Mouse (Mus musculus): ENCODE measurements around the gene Uhrf1. TPM values are rescaled to one million over a fixed set of nuclear protein-coding genes. Genes with fewer than 3 reads are reported as not detected.
"Not testable (repeated sequence)": the region's sequence is repeated elsewhere in the genome, so short reads cannot be mapped to it uniquely, and the experiment has no call there.

The Uhrf1 gene
- 279 and 301 TPM in 2 replicates for polyA plus RNA-seq (2016; fragmentation: Nextera tagmentation; extraction: Ambion mirVana)

DNA sequence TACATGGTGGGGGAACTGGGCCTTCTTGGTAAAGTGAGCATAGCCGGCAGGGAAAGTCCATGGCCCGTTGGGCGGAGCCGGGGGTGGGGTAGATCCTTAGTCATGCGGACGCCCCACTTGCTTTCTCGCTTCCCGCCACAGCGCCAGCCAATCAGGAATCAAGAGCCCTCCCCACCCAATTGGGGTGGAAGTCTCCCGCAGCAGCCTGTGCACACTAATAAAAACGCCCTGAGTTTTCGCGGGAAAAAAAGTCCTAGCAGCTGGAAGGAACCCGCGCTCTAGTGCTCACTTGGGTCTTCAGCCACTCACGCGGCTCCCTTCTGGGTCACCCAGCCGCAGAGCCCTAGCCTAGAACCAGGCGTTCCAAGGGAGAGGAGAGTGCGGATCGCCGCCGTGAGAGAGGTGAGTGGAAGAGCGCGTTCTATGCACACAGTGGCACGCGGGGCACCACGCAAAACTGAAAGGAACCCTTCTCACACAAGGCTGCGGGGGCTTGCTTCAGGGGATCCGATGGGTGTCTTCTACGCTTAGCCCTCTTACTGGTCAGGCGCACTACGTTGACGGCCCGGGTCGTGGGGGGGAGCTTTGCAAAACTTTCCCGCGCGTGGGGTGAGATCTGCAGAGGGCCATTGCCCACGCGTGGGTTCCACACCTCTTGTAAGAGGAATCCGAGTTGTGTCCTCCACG lies at the start of gene Uhrf1:
Uhrf1 (plus strand) TSS at position 162 of the 687 bp plus-strand sequence.
- peaks cover 36% of the 10 kb centered on the region for H3K36me3 ChIP-seq (replicated peaks)
- under 1% methylated on average over 43 of the region's 43 CpGs for WGBS
- peak within 1 kb of the TSS; percentile 91 for H3K4me3 ChIP-seq
- peaks cover 54% of the 10 kb centered on the region for H3K4me1 ChIP-seq
- H3K9me3 ChIP-seq: no peaks in the 10 kb centered on the region
- peak within 1 kb of the TSS; percentile 98 for H3K27ac ChIP-seq (replicated peaks)
- H3K27me3 ChIP-seq (replicated peaks; ENCODE audit: low read depth, poor library complexity, severe bottlenecking): no peaks in the 10 kb centered on the region
- DNase-seq (ENCODE audit: low spot score): peak; percentile 94

DNA sequence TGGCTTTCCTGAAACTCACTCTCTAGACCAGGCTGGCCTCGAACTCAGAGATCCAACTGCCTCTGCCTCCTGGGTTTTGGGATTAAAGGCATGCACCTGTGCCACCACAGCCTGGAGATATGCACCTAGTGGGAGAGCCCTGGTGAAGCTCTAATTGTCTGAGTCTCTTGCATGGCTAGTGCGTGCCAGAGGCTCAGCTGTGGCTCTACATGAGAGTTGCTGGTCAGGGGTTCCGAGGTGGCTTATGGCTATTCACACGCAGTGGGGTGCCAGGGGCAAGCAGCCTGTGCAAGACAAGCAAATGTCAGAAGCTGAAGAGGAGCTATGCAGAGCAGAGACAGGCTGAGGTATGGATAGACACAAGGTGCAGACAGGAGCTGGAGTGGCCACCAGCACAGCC lies 48.4 kb upstream of the Uhrf1 start:
- 83% methylated on average over 4 of the region's 4 CpGs for WGBS
- H3K36me3 ChIP-seq (replicated peaks): peaks cover 22% of the 10 kb centered on the region
- DNase-seq (ENCODE audit: low spot score): no peak
- H3K9me3 ChIP-seq: no peaks in the 10 kb centered on the region
- no peak overlapping the region for H3K27ac ChIP-seq (replicated peaks)
- peaks cover 39% of the 10 kb centered on the region for H3K4me1 ChIP-seq
- no peaks in the 10 kb centered on the region for H3K27me3 ChIP-seq (replicated peaks; ENCODE audit: low read depth, poor library complexity, severe bottlenecking)
- no peak overlapping the region for H3K4me3 ChIP-seq

DNA sequence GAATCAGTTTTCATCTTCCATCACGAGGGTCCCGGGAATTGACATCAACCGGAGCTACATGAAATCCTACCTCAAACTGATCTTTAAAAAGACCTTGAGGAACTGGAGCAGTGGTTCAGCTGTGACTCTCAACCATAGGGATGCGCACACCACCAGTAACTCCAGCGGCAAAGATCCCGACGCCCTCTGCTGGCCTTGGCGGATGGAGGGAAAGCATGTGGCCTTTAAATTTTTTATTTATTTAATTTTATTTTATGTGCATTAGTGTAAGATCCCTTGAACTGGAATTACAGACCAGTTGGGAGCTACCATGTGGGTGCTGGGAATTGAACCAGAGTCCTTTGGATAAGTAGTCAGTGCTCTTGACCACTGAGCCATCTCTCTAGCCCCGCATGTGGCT lies 47.7 kb upstream of the Uhrf1 start:
- H3K27me3 ChIP-seq (replicated peaks; ENCODE audit: low read depth, poor library complexity, severe bottlenecking): no peaks in the 10 kb centered on the region
- H3K4me1 ChIP-seq: peaks cover 44% of the 10 kb centered on the region
- peaks cover 29% of the 10 kb centered on the region for H3K36me3 ChIP-seq (replicated peaks)
- H3K27ac ChIP-seq (replicated peaks): 0 out of 2 replicates have a peak overlapping the region, but pooled peaks have one; percentile 36
- WGBS: 18% methylated on average over 9 of the region's 9 CpGs
- no peaks in the 10 kb centered on the region for H3K9me3 ChIP-seq
- peak; percentile 55 for DNase-seq (ENCODE audit: low spot score)
- H3K4me3 ChIP-seq: peak overlapping the region; percentile 78

DNA sequence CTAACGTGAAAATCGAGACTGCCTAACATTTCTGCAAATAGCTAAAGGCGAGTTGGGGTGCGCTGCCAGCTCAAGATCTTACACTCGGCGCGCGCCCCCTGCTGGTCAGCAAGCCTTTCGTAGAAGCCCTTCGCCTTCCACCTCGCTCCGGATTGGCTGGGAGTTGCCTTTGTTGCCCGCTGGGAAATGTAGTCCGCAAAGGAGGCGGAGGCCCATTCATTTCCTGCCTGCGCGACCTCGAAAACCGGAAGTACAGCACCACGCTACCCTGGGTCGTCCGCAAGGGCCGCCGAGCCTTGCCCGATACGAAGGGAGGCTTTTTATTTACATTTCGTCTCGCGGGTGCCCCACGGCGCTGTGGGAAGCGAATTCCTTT lies 47.3 kb upstream of the Uhrf1 start:
- H3K27me3 ChIP-seq (replicated peaks; ENCODE audit: low read depth, poor library complexity, severe bottlenecking): no peaks in the 10 kb centered on the region
- WGBS: under 1% methylated on average over 32 of the region's 32 CpGs
- H3K9me3 ChIP-seq: no peaks in the 10 kb centered on the region
- H3K36me3 ChIP-seq (replicated peaks): peaks cover 33% of the 10 kb centered on the region
- H3K27ac ChIP-seq (replicated peaks): peak overlapping the region; percentile 85
- H3K4me1 ChIP-seq: peaks cover 40% of the 10 kb centered on the region
- H3K4me3 ChIP-seq: peak overlapping the region; percentile 78
- peak; percentile 99 for DNase-seq (ENCODE audit: low spot score)

DNA sequence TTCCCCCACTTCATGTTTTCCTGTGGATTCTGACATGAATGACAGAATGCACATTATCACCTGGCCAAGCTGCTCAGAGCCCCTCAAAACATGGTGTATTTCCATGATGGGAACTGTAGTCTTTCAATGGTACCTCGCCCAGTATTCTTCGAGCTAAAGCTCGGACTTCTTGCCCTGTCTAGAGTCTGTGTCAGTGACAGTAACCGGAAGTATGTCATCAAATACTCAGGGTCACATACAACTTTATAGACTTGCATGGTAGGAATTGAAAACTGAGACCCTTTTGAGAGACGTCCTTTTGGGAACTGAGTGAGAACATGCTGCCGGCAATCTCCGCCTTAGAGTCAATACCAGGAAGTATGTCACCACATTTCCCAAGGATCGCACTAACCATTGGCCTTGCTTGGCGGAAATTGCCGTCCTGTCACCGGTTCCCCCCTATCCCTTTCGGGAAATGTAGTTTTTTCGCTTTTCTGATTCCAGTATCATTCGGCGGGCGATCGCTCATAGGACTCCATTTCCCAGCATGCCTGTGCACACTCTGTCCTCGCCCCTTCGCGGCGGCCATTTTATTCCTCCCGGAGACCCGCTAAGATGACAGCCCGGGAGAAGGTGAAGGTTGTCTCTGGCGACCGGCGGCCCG lies 46.8 kb upstream of the Uhrf1 start, which contains the start of gene Fem1a:
Fem1a (plus strand) TSS at position 572 of the 643 bp plus-strand sequence.
- Histone ChIP-seq H3K36me3 (replicated peaks) (peaks cover 38% of the 10 kb centered on the region), H3K27ac (replicated peaks) (peak within 1 kb of the TSS; percentile 85), H3K9me3 (no peaks in the 10 kb centered on the region), H3K27me3 (replicated peaks; ENCODE audit: low read depth, poor library complexity, severe bottlenecking) (no peaks in the 10 kb centered on the region), H3K4me1 (peaks cover 40% of the 10 kb centered on the region), H3K4me3 (peak within 1 kb of the TSS; percentile 78)
- under 1% methylated on average over 28 of the region's 28 CpGs for WGBS
- peak; percentile 93 for DNase-seq (ENCODE audit: low spot score)

DNA sequence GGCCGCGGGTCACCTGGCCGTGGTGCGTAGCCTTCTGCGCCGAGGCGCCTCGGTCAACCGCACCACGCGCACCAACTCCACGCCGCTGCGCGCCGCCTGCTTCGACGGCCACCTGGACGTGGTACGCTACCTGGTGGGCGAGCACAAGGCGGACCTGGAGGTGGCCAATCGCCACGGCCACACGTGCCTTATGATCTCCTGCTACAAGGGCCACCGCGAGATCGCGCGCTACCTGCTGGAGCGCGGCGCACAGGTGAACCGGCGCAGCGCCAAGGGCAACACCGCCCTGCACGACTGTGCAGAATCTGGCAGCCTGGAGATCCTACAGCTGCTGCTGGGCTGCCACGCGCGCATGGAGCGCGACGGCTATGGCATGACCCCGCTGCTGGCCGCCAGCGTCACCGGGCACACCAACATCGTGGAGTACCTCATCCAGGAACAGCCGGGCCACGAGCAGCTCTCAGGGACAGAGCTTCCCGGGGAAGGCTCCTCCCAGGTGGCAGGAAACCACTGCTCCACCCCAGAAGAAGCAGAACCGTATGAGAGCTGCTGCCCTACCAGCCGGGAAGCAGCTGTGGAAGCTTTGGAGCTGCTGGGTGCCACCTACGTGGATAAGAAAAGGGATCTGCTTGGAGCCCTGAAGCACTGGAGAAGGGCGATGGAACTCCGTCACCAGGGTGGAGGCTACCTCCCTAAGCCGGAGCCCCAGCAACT lies 45.8 kb upstream of the Uhrf1 start:
- Histone ChIP-seq H3K27me3 (replicated peaks; ENCODE audit: low read depth, poor library complexity, severe bottlenecking) (no peaks in the 10 kb centered on the region), H3K9me3 (no peaks in the 10 kb centered on the region), H3K36me3 (replicated peaks) (peaks cover 48% of the 10 kb centered on the region), H3K4me3 (peak overlapping the region; percentile 78), H3K27ac (replicated peaks) (peak overlapping the region; percentile 59; the same call in 1 of the 2 replicates), H3K4me1 (peaks cover 42% of the 10 kb centered on the region)
- 12% methylated on average over 58 of the region's 58 CpGs for WGBS
- no peak for DNase-seq (ENCODE audit: low spot score)

DNA sequence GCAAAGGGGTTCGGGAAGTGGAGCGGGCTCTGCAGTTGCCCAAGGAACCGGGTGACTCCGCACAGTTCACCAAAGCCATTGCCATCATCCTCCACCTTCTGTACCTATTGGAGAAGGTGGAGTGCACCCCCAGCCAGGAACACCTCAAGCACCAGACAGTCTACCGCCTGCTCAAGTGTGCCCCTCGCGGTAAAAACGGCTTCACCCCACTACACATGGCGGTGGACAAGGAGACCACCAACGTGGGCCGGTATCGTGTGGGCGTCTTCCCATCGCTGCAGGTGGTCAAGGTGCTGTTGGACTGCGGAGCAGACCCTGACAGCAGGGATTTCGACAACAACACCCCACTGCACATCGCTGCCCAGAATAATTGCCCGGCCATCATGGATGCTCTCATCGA lies 44.9 kb upstream of the Uhrf1 start:
- H3K4me1 ChIP-seq: peaks cover 42% of the 10 kb centered on the region
- H3K27ac ChIP-seq (replicated peaks); H3K9me3 ChIP-seq; DNase-seq (ENCODE audit: low spot score); H3K27me3 ChIP-seq (replicated peaks; ENCODE audit: low read depth, poor library complexity, severe bottlenecking): not testable (repeated sequence)
- H3K36me3 ChIP-seq (replicated peaks): peaks cover 57% of the 10 kb centered on the region
- peak overlapping the region; percentile 78; the same call in 1 of the 2 replicates for H3K4me3 ChIP-seq
- WGBS: 94% methylated on average over 19 of the region's 19 CpGs

DNA sequence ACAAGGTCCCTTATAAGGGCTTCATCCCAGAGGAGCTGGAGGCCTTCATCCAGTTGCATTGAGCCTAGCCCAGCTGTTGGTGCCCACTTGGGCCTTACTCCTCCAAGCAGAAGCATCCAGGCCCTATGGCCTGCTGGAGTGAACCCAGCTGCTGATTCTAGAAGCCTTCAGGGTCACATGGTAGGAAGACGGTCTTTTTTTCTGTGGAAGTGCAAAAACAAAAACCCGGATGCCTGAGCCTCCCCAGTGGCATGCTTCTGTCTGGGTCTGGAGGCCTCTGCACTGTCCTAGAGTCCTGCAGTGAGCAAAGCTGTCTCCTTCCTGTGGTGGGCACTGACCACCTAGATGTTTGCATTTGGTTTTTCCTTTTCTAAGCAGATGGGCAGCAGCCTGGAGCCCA lies 44.3 kb upstream of the Uhrf1 start:
- Histone ChIP-seq H3K36me3 (replicated peaks) (peaks cover 58% of the 10 kb centered on the region), H3K4me3 (peak overlapping the region; percentile 1; the same call in 1 of the 2 replicates), H3K4me1 (peaks cover 42% of the 10 kb centered on the region)
- H3K9me3 ChIP-seq; DNase-seq (ENCODE audit: low spot score); H3K27me3 ChIP-seq (replicated peaks; ENCODE audit: low read depth, poor library complexity, severe bottlenecking); H3K27ac ChIP-seq (replicated peaks): not testable (repeated sequence)
- 74% methylated on average over 2 of the region's 2 CpGs for WGBS

DNA sequence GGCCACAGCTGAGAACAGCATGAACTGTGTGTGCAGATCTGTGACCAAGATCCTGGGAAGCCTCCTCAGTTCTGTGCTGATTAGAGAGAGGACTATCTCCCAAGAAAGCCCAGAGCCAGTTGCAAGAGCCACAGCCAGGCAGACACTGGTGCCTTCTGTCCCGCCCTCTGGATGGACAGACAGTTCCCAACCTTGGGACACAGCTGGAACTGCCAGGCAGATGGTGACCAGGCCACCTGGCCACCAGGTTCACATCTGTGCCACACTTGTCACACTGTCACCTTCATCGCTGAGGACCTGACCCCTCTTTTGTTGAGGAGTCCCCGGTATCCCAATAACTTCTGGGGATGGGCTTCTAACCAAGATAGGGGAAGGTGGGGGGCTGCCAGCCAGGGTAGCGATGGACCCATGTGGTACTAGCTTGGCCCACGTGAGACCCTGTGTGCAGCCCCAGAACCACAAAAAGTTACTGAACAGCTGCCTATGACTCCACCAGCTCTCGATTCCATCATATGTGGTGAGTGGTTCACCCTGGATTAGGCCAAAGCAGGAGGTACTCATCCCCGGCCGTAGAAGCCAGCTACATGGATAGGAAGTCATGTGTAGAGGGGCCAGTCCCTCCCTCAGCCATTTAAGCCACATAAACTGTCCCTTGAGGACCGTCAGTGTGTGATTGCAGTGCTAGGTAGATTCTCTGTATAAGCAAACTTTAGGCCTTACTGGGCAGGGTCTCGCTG lies 43.7 kb upstream of the Uhrf1 start:
- peaks cover 42% of the 10 kb centered on the region for H3K4me1 ChIP-seq
- H3K9me3 ChIP-seq: no peaks in the 10 kb centered on the region
- peak overlapping the region; percentile 1; the same call in 1 of the 2 replicates for H3K4me3 ChIP-seq
- no peak overlapping the region for H3K27ac ChIP-seq (replicated peaks)
- 89% methylated on average over 10 of the region's 10 CpGs for WGBS
- DNase-seq (ENCODE audit: low spot score): no peak
- H3K27me3 ChIP-seq (replicated peaks; ENCODE audit: low read depth, poor library complexity, severe bottlenecking): no peaks in the 10 kb centered on the region
- peaks cover 61% of the 10 kb centered on the region for H3K36me3 ChIP-seq (replicated peaks)

DNA sequence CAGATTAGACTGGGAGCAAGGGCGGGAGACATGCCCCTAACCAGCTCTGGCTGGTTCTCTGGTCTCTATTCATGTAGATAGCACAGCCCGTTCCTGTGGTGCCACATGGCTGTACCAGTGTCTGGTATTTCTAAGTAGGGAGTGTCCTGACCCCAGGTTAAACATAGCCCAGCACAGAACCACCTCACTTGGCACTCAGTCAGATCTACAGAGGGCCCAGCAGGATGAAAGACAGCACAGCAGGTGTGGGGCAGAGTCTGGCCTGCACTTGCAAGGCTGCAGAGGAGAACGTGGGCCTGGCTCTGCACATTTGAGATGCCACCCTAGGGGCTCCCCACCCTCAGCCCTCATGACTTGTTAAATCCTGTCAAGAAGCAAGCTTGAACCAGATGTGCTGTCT lies 42.0 kb upstream of the Uhrf1 start:
- Histone ChIP-seq H3K9me3 (no peaks in the 10 kb centered on the region), H3K27me3 (replicated peaks; ENCODE audit: low read depth, poor library complexity, severe bottlenecking) (no peaks in the 10 kb centered on the region), H3K36me3 (replicated peaks) (peaks cover 70% of the 10 kb centered on the region), H3K4me1 (peaks cover 42% of the 10 kb centered on the region), H3K27ac (replicated peaks) (no peak overlapping the region), H3K4me3 (no peak overlapping the region; the same call in 1 of the 2 replicates)
- no peak for DNase-seq (ENCODE audit: low spot score)
- WGBS: 79% methylated on average over 3 of the region's 3 CpGs

DNA sequence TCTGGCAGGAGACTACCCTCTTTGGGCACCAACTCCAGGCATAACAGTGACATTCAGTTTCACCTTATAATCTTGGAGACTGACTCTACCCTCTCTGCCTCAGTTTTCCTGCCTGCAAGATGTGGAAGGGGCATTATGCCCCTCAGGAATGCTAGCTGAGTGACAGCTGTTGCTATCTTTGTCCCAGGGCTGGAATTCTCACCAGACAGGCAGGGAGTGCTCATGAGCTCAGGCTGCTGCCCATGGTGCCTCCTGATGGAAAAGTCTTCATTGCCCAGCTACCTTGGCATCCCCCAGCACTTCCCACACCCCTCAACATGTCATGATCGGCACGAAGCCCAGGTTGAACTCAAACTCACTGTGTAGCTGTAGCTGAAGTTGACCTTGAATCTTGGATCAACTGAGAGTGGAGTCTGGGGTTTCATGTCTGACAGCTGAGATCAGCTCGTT lies 40.5 kb upstream of the Uhrf1 start:
- H3K4me1 ChIP-seq: peaks cover 36% of the 10 kb centered on the region
- 88% methylated on average over 3 of the region's 3 CpGs for WGBS
- H3K4me3 ChIP-seq: no peak overlapping the region
- H3K9me3 ChIP-seq: no peaks in the 10 kb centered on the region
- no peaks in the 10 kb centered on the region for H3K27me3 ChIP-seq (replicated peaks; ENCODE audit: low read depth, poor library complexity, severe bottlenecking)
- H3K27ac ChIP-seq (replicated peaks): no peak overlapping the region
- DNase-seq (ENCODE audit: low spot score): no peak
- peaks cover 69% of the 10 kb centered on the region for H3K36me3 ChIP-seq (replicated peaks)

DNA sequence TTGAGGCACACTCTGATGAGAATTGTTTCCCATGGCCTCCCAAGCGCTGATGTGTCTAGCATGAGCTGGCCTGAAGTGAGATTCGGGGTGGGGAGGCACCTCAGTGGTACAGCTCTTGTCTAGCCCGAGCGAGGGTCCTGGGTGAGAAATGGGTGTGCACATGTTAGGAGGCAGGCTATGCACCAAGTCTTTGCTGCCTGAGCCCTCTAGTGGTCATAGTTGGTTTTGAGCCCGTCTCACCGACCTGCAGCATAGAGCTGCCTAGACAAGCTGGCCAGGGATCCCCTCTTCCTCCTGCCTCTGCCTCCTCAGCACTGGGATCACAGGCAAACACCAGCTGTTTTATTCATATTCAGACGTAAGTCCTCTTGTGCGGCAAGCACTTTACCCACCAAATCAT lies 39.1 kb upstream of the Uhrf1 start:
- Histone ChIP-seq H3K4me3 (no peak overlapping the region), H3K9me3 (no peaks in the 10 kb centered on the region), H3K4me1 (peaks cover 22% of the 10 kb centered on the region), H3K27me3 (replicated peaks; ENCODE audit: low read depth, poor library complexity, severe bottlenecking) (no peaks in the 10 kb centered on the region), H3K36me3 (replicated peaks) (peaks cover 55% of the 10 kb centered on the region), H3K27ac (replicated peaks) (no peak overlapping the region)
- WGBS: 21% methylated on average over 8 of the region's 8 CpGs
- peak; percentile 76 for DNase-seq (ENCODE audit: low spot score)
